Mouse (Mus musculus) stomach, embryonic 14.5 days (tissue): ENCODE measurements around the gene Tmie. TPM values are rescaled to one million over a fixed set of nuclear protein-coding genes. Genes with fewer than 3 reads are reported as not detected.
"Not testable (repeated sequence)": the region's sequence is repeated elsewhere in the genome, so short reads cannot be mapped to it uniquely, and the experiment has no call there.

Experiments
- ATAC-seq: fragments of 200-750 bp; cut with Nextera tagmentation; 2 replicates; pipeline ENCODE4 v1.8.0; 2017; ENCODE audit warnings: low read depth, moderate TSS enrichment; ENCODE audit not compliant: insufficient number of reproducible peaks, insufficient read depth, low FRiP score
- H3K27ac ChIP-seq: fragments of 300-500 bp; sonication (generic); 2 replicates; pipeline ENCODE4 v1.5.1; 2014; ENCODE audit warnings: mild to moderate bottlenecking, low read length, moderate library complexity, mixed read lengths
- H3K27me3 ChIP-seq: fragments of 300-500 bp; sonication (generic); 2 replicates; pipeline ENCODE4 v1.6.1; 2014; ENCODE audit warnings: low read length, control low read depth, mixed read lengths; ENCODE audit not compliant: control insufficient read depth, insufficient read depth
- H3K36me3 ChIP-seq: fragments of 300-500 bp; sonication (generic); 2 replicates; pipeline ENCODE4 v1.6.1; 2014; ENCODE audit warnings: mild to moderate bottlenecking, control low read depth, low read length, moderate library complexity, mixed read lengths; ENCODE audit not compliant: control insufficient read depth, insufficient read depth
- H3K4me1 ChIP-seq: fragments of 300-500 bp; sonication (generic); 2 replicates; pipeline ENCODE4 v1.6.1; 2014; ENCODE audit warnings: low read length, control low read depth, mixed read lengths; ENCODE audit not compliant: control insufficient read depth, insufficient read depth
- H3K4me2 ChIP-seq: fragments of 300-500 bp; sonication (generic); replicated peaks from 2 replicates; pipeline ENCODE4 v1.6.1; 2014; ENCODE audit warnings: low read depth, low read length, control low read depth
- H3K4me3 ChIP-seq: fragments of 300-500 bp; sonication (generic); 2 replicates; pipeline ENCODE4 v1.5.1; 2014; ENCODE audit warnings: low read depth, low read length, control low read depth
- H3K9ac ChIP-seq: fragments of 300-500 bp; sonication (generic); replicated peaks from 2 replicates; pipeline ENCODE4 v1.6.1; 2014; ENCODE audit warnings: low read depth, mild to moderate bottlenecking, control low read depth, low read length, moderate library complexity, mixed read lengths
- H3K9me3 ChIP-seq: fragments of 300-500 bp; sonication (generic); 2 replicates; pipeline ENCODE4 v1.6.1; 2016; ENCODE audit warnings: low read depth, low read length, control low read depth; ENCODE audit not compliant: control insufficient read depth
- microRNA-seq: library from miRNA; unstranded; fragments of <30 nt; microRNA quantifications from one replicate; pipeline ENCODE4, GENCODE M21; 2016
- polyA plus RNA-seq: library from polyadenylated mRNA; unstranded; fragments of >200 nt; fragmentation: Nextera tagmentation; extraction: Ambion mirVana; gene quantifications from 2 replicates; pipeline ENCODE4 v1.2.1, GENCODE M21; 2014

Tmie gene
- polyA plus RNA-seq, 1 experiment from 2014 or later: 0.67 TPM

DNA sequence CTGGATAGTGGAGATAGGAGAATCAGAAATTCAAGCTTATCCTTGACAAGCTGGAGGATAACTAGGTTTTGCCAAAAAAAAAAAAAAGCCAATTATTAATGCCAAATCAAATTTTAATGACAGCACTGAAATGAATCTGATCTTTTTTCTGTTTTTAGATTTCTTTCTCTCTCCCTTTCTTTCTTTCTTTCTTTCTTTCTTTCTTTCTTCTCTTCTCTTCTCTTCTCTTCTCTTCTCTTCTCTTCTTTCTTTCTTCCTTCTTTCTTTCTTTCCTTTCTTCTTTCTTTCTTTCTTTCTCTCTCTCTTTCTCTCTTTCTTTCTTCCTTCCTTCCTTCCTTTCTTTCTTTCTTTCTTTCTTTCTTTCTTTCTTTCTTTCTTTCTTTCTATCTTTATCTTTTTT is 59.4 kb downstream of the Tmie start:
- not testable (repeated sequence) for H3K36me3 ChIP-seq, ATAC-seq, H3K4me2 ChIP-seq, H3K9me3 ChIP-seq, H3K4me3 ChIP-seq, H3K27me3 ChIP-seq, H3K27ac ChIP-seq, H3K9ac ChIP-seq, H3K4me1 ChIP-seq

Small RNAs within 50 kb of the gene (microRNA-seq; reads per million reads assigned to microRNA genes)
- gene Gm24269: not detected

Other genes starting within 250 kb of the Tmie start
- 4.3 and 4.5 TPM in 2 replicates for gene Nbeal2, start 226.0 kb downstream of the Tmie start, polyA plus RNA-seq
- 138 TPM in 2 replicates for gene Ccdc12, start 223.6 kb downstream of the Tmie start, polyA plus RNA-seq
- gene Myl3, start 138.3 kb downstream of the Tmie start, polyA plus RNA-seq: 0.72 and 1.0 TPM in 2 replicates
- 19.0 and 19.8 TPM in 2 replicates for gene Pth1r, start 133.0 kb downstream of the Tmie start, polyA plus RNA-seq
- gene Prss42, start 81.9 kb downstream of the Tmie start, polyA plus RNA-seq: 0.16 TPM in 1 of 2 replicates, not detected in the other
- not detected in 2 replicates for gene Prss44, start 66.1 kb downstream of the Tmie start, polyA plus RNA-seq
- gene Prss43, start 53.4 kb downstream of the Tmie start, polyA plus RNA-seq: not detected in 2 replicates
- gene Prss45, start 45.5 kb downstream of the Tmie start, polyA plus RNA-seq: not detected in 2 replicates
- gene Prss46, start 35.6 kb downstream of the Tmie start, polyA plus RNA-seq: not detected in 2 replicates
- gene Prss50, start 22.1 kb downstream of the Tmie start, polyA plus RNA-seq: 0.55 TPM in 1 of 2 replicates, not detected in the other
- 4.9 and 5.8 TPM in 2 replicates for gene Als2cl, start 243 bp downstream of the Tmie start, polyA plus RNA-seq
- gene Fam240a, start 36.7 kb upstream of the Tmie start, polyA plus RNA-seq: not detected in 2 replicates
- not detected in 2 replicates for gene Tdgf1, start 66.0 kb upstream of the Tmie start, polyA plus RNA-seq
- gene Lrrc2, start 71.4 kb upstream of the Tmie start, polyA plus RNA-seq: not detected in 2 replicates
- gene Rtp3, start 110.5 kb upstream of the Tmie start, polyA plus RNA-seq: 0.38 TPM in 1 of 2 replicates, not detected in the other
- 2.2 and 3.1 TPM in 2 replicates for gene Ltf, start 139.2 kb upstream of the Tmie start, polyA plus RNA-seq
- 1.0 and 2.2 TPM in 2 replicates for gene Ccrl2, start 177.4 kb upstream of the Tmie start, polyA plus RNA-seq
- gene Lrrfip2, start 237.5 kb upstream of the Tmie start, polyA plus RNA-seq: 34.5 and 35.0 TPM in 2 replicates